Mouse (Mus musculus): Measurements from ENCODE around the gene Fam205c.

Fam205c gene

DNA sequence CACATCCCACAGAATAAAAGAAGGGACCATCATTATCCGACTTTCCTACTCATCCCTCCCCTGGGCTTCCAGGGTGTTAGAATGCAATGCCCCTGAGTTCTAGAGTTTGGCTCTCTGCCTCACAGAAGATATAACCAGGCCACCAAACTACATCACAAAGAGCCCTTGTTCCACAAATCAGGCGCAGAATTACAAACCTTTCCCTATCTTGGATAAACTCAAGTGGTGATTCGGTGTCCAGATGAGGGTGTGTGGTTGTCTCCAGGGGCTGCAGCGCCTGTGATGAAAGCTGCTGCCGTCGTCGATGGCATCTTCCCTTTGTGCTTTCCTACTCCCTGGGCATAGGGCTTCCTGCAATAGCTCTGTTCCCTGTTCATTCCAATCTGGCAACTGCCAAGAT lies at the start of gene Fam205c:
TSS of gene Fam205c (minus strand) at position 101 of the 400 bp plus-strand sequence.
- no peak for DNase-seq (ENCODE audit: low spot score)

DNA sequence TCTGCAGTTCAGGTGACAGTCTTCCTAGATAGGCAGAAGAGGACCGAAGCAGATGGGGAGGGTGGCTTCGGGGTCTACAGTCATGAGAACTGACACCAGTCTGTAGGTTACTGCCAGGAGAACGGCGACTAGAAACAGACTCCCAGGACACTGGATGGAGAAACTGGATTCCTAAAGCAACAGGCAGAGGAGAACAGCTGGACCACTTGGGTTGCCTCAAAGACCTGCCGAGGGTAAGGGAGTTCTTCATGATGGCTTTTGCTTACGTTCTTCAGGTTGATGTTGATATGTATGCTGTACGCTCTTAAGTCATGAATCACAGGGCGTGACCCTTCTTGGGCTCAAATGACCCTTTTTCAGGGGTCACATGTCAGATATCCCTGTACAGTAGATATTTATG lies 48.4 kb upstream of the Fam205c start:
- DNase-seq (ENCODE audit: low spot score): no peak

DNA sequence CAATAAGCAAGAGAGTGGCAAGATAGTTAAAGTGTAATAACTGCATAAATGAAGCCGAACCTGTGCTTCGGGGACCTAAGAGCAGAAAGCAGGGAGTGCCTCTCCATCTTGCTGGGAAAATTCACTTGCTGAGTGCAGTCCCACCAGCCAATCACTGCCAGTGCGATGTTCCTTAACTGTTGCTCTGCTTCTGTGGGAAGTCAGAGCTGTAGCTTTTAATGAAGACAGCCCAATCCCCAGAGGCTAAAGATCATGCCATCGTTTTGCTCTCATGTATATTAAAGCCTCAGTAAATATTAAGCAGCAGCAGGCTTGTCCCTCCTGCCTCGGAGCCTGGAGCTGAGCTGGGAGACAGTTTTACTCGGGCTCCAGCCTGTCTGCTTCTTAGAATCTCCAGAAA lies 48.0 kb upstream of the Fam205c start:
- DNase-seq (ENCODE audit: low spot score): no peak

DNA sequence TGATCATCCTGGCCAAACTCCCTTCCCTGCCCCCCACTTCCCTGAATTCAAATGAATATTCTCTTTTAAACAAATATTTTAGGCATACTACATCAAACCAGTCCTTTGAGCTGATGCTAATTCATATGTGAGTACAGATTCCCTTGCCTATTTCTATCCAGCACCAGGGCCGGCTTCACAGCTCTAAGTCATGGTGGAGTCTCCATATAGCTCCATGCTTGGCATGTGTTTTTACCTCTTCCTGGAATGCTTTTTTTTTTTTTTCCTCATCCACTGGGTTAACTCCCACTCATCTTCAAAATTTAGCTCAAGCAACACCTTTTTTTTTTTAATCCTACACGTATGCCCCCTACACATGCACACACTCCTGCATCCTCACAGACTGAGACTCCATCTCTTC lies 47.5 kb upstream of the Fam205c start:
- DNase-seq (ENCODE audit: low spot score): no peak

DNA sequence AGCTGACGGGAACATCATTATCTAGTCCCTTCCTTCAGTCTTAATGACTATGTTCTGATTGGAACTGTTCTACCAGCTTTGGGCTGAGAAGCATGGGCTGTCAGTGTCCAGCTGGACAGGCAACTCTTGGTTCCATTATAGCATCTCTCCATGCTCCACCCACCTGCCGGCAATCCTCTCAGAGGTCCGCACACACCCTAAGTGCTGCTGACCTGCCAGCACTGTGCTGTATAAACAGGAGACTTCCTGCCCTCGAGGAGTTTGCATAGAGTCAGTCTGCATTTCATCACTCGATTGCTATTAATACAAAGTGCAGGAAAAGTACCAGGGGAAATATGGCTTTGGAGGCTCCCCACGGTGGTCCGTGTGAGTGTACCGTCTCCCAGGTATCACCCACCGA lies 46.7 kb upstream of the Fam205c start:
- peak; percentile 25 for DNase-seq (ENCODE audit: low spot score)

DNA sequence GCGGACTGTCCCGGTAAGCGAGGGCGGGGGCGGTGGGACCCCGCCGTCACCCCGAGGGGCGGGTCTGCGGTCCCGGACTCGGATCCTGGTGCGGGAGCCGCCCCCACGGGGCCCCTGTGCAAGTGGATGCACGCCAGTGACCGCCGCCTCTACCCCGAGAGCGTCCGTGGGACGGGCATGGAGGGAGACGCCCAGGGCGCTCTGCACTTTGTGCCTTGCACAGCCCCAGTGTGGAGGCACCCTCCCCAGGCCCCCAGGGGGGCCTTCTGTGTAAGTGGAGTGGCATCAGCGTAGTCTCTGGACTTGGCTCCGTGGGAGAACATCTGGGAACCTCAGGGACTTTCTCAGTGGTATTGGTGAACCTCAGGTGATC lies 43.4 kb upstream of the Fam205c start:
- DNase-seq (ENCODE audit: low spot score): no peak

DNA sequence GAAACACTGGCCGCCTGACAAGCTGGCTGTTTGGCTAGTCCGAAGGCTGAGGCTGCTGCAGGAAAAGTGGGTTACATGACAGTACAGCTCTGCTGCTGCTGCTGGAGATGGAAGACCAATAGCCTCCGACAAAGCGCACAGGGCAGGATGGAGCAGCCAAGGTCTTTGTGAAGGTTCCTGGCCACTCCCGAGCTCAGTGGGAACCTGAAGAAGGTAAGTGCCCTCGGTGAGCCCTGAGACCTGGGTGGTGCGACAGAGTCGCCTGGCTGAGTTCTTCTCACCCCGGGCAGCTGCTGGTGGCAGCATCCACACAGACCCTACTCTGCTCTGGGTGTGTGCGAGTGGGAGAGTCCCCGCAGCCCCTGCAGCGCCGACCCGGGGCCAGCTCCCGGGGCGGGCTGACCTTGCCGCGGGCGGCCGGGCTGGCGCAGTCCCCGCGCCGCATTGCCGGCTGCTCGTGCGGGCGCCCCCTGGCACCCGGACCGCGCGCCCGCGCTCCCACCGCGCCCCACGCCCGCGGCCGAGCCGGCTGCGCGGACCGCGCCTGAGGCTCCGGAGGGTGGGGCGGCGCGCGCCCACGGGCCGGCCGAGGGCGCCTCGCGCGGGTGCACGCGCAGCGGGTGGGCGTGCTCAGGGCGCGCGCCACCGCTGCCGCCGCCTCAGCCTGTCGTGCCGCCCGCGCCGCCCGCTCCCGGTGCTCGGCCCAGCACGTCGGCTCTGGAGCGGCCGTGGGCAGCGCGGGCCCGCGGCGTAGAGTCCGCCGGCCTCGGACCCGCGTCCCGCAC lies 42.8 kb upstream of the Fam205c start, which contains the start of gene Phf24:
TSS of gene Phf24 (plus strand) at position 44 of the 785 bp plus-strand sequence.
- DNase-seq (ENCODE audit: low spot score): no peak

DNA sequence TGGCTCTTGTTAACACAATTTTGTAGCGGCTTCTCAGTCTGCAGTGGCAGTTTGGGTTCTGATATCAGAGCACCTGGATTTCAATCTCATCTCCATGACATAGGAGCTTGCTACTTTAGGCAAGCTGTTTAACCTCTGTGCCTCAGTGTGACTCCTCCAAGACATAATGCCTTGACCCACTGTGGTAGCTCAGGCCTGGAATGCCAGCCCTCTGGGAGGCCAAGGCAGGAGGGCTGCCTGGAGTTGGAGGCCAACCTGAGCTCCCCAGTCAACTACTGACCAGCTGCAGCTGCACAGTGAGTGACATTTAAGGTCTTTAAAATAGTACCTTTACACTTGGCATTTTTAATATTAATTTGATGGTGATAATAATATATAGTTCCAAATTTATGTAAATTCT lies 41.9 kb upstream of the Fam205c start:
- no peak for DNase-seq (ENCODE audit: low spot score)

DNA sequence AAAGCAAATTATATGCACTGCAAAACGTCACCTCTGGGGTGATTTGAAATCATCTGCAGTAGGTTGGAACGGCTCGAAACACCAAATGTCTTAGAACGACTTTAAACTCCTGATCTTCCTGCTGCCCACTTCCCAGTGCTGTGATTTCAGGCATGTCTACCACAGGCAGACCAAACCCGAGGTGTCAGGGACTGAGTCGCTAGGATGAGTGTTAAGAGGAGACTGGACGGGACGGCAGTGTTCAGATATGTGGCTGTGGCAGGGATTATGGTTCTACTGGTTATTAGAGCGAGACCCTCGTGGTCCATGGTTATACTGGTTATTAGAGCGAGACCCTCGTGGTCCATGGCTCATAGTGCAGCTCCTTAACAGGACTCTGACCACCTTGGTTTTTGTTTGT lies 41.3 kb upstream of the Fam205c start:
- no peak for DNase-seq (ENCODE audit: low spot score)

DNA sequence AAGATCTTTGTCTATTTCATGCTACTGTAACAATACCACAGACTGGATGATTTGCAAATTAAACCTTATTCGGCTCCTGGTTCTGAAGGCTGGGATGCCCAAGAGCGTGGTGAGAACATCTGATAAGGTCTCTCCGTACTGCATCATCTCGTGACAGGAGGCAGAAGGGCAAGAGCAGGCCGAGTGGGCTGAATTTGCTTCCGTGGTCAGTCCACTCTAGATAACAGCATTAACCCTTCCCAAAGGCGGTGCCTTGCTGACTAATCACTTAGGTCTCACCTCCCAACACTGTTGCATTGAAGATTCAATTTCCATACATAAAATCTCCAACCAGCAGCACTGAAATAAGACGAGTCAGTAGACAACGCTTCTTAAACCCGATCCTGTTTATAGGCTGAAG lies 39.4 kb upstream of the Fam205c start:
- DNase-seq (ENCODE audit: low spot score): no peak

DNA sequence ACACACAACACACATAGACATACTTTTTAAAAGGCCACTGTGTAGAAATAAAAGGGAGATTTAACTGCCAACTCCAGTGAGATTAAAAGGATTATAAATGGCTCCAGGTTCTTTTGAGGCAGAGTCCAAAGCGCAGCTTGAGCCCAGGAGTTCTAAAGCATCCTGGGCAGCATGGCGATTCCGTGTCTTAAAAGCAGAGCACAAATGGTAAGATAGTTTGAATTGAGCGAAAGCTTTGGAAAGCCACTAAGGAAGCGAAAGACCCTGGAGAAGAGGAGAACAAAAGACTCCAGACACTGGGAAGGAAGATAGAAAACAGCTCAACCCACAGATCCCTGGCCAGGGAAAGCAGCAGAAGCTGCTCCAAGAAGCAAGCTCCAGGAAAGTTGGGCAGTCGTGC lies 30.9 kb upstream of the Fam205c start:
- DNase-seq (ENCODE audit: low spot score): no peak

DNA sequence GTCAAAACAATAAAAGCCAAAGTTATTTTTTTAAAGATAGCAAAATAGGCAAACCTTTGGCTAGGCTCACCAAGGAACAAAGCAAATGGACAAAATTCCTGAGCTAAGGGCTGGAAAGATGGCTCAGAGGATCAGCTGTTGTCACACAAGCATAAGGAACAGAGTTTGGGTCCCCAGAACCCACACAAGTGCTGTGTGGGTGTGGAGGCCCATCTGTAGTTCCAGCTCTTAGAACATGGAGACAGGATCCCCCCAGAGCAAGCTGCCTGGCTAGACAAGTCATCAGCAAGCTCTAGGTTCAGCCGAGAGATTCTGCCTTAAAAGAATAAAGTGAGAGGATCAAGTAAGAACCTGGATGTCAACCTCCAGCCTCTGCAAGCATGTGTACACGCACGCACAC lies 30.5 kb upstream of the Fam205c start:
- no peak for DNase-seq (ENCODE audit: low spot score)

DNA sequence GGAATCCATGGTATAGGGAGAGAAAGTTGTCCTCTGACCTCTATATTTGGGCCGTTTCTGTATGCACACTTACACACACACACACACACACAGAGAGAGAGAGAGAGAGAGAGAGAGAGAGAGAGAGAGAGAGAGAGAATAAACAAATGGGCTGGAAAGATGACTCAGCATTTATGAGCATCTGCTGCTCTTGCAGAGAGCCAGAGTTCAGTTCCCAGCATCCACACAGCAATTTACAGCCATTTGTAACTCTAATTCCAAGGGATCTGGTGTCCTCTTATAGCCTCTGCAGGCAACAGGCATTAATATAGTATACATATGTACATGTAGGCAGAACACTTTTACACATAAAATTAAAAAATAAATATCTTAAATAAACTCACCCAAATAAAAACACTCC lies 29.9 kb upstream of the Fam205c start:
- no peak for DNase-seq (ENCODE audit: low spot score)

DNA sequence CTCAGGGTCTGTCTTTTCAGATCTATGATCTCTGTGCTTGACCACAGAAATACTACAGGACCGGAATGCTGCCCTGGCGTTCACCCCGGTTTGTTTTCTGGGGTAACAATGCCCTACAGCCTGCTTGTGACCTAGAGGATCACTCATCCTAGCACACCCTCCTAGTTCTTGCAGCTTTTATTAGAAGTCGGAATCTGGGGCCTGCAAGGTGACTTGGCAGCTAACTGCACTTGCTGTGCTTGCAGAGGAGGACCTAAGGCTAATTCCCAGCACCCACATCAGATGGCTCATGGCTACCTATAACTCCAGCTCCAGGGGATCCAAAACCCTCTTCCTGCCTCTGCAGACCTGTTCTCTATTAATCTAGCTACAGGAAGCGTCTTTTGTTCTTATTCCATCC lies 28.7 kb upstream of the Fam205c start:
- DNase-seq (ENCODE audit: low spot score): no peak

DNA sequence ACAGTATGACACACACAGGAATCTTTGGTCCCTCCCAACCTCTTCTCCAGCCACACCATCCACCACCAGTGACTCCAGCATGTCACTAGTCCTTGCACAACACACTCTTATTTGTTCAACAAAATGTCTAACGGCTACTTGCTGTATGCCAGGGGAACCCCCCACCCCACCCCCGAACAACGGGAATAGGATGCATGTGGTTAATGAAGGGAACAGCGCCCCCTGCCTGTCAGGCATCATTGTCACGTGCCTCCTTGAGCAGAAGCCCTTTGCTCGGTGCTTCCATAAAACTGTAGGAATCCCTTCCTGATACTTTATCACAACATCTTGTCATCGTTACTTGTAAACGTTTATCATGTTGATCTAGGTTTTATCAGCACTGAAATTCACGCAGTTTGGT lies 28.1 kb upstream of the Fam205c start:
- no peak for DNase-seq (ENCODE audit: low spot score)

DNA sequence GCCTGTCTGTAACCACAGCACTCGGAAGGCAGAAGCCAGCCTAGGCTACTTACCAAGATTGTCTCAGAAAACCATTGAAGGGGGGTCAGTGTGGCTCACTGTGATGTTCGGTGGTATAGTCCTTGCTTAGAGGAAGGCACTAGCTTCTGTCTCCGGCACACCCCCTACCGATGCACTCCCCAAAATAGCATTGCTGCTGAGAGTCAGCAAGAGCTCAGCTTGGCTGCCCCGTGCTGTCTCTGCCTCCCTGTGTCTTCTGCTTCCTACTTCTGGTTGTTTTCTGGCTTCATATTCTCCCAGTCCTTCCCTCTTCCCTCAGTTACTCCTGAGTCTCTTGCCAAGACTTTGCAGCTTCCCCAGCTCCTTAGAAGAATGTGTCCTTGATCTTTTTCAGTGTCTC lies 26.8 kb upstream of the Fam205c start:
- no peak for DNase-seq (ENCODE audit: low spot score)

DNA sequence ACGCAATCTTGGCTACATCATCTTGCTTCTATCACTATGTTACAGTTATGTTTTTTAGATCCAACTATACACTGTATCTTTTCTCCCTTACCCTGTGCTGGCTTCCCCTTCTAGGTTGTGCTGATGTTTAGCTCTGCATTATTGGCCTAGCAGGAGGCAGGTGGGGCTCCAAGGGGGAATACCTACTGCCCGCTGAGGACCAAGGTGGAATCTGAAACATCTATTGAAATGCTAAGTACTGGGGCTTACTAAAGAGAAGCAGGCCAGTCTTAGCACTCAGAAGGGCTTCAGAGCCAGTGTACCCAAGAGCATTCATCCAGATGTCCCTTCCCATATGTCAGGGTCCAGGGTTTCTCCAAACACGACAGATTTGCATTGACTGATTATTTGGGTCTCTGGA lies 24.9 kb upstream of the Fam205c start:
- DNase-seq (ENCODE audit: low spot score): no peak

DNA sequence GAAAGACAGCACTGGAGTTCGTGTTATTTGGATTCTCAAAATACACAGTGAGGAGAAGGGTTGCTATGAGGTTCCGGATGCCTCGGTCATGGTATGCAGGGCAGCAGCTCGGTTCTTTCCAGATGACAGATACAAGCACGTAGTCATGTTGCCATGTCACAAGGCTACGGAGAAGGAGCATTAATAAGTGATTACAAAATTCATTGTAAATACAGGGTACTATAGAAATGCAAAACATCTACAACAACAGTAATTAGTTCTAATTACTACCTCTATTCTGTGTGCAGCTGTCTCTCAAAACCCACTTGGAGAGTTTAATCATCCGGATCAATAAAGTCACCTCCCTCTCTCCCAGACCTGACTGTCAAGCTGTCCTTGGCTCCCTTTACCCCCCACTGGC lies 21.1 kb upstream of the Fam205c start:
- no peak for DNase-seq (ENCODE audit: low spot score)

DNA sequence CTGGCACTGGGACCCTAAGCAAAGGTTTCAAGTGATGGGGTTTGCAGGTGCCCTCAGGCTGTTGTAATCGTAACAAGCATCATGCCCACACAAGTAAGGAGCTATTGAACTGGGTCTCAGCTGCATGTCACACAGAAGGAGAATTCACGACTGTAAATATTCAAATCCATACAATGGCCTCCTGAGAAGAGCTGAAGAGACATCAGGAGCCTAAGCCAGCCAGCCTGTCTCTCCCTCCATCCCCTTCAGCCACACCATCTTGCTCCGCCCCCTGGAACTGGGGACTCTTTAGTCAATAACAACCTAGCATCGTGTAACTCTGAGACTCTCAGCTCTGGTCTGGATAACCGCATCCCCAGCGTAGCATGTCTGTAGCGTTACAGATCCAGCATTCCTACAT lies 17.1 kb upstream of the Fam205c start:
- DNase-seq (ENCODE audit: low spot score): no peak

DNA sequence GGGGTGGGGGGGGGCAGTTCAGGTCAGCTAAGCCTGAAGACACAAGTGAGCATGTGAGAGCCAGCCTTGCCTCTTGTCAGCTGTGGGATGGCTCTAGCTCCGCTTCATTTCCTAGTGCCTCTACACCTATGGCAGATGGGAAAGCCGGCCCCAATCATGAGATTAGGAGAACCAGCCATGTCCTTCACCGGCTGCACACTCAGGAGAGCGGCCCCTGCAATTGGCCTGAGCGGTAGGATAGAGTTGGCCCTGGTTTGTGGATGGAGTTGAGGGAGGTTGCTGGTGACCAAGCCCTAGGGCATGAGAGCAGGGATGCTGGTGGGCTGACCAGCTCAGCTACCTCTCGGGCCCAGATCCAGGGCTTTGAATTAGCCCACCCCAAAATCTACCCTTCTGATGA lies 14.8 kb upstream of the Fam205c start:
- no peak for DNase-seq (ENCODE audit: low spot score)

DNA sequence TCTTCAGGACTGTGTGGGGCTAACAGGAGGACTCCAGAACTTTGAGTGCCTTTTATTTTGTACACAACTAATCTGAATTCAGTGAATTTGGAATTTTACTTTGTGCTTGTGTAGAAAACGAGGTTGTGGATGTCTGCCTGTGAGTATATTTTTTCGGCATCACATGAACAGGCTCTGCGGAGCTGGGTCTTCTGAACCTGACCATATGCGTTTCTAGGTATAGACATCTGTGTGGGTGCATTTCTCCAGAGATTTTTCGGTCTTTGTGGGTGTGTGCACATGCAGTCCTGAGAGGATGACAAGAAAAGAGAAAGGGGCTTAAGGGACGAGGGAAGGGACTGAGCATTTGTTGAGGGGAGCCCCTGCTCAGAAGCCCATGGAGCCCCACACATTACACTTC lies 12.9 kb upstream of the Fam205c start:
- DNase-seq (ENCODE audit: low spot score): no peak

DNA sequence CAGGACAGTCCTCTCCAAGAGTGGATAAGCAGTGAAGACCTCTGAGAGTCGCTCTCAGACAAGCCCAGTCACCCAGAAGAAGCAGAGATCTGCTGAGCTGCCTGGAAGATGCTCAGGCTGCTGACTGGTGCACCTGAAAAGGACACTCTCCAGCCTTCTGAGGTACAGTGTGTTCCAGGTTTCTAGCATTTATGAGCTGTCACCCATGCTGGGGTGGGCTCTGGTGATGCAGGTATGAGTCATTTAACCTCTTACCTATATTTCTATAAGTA lies 6.6 kb upstream of the Fam205c start:
- DNase-seq (ENCODE audit: low spot score): no peak

DNA sequence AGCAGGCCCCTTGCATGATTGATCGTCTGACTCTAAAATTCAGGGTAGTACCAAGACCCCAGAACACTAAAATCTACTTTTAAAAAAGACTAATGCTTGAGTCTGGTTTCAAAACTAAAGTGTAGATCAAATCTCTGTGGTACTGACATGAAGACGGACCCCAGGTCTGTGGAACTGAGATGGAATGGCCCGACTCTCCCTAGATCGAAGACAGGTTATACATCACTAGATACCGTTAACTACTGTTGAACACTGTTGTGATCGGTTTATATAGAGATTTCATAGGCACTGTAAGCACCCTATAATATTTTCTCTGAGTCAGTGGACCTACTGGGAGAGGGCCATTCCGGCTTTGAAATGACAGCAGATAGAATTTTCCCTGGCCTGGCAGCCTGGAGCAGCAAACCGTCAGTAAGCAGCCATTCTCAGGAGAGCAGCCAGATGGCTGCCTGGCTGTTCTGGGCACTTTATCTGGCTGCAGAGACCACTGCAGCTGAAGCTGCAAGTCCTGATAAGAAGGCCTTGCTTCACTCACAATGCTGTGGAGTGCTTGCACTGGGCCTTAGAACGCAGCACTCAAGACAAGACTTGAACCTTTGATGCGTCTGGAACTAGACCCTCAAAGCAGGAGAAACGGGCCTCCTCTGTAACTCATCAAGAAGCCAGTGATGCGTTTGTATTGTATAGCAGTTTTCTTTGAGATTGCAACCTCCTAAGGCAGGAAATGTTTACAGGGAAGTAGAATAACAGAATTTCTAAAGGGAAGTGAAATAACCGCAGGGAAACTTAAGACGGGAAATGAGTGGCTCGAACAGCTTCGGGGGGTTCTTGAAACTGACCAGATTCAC lies 6.0 kb upstream of the Fam205c start:
- no peak for DNase-seq (ENCODE audit: low spot score)

DNA sequence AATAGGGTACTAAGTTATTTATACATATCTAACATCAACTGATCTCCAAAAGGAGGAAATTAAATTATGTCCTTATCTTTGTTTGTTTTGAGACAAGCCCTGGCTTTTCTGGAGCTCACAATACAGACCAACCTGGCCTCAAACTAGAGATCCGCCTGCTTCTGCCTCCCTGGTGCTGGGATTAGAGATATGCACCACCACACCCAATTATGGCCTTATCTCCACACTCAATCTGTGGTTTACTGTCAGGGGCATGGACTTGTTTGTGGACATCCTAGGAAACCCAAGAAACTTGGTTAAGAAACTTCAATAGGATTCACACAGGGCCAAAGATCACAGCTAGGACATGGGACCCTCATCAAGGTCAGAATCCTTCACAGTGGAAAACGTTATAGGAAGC lies 3.6 kb upstream of the Fam205c start:
- DNase-seq (ENCODE audit: low spot score): no peak

All from lung, postnatal 25 days (tissue).